Comparison of ENCODE assay signal across 9 mouse cellular contexts in the genomic region with DNA sequence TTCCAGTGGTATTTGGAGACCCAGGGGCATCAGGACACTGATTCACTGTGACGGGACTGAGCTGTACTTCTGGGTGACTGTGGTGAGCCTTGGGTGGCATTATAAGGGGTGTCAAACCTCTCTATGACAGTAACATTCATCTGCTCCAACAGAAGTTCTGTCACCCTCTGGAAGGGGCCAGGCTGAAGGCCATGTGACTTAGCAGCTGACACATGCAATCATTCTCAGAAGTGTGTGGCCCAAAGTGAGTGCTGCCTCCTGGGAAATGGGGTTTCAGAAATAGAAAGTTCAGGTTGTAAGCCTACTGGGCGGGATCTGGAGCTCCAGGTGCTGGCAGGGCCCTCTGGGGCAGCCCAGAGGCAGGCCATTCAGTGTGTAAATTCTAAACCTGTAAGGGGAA. TPM values are rescaled to one million over a fixed set of nuclear protein-coding genes. Genes with fewer than 3 reads are reported as not detected.
DNase-seq lines count a peak whose midpoint lies in the region; ATAC-seq and TF ChIP-seq lines count a peak whose summit lies in the region.
"Had no signal": no experiment of that assay in that cellular context is flagged by ENCODE, and none has a peak within 500 bp of the region (broad histone marks: within the 10 kb centered on the region; RNA-seq: fewer than 3 reads in every experiment).

No protein-coding gene starts in this region.

- no peak for TF ChIP-seq POLR2A in lung, adult 2 months (IDR thresholded peaks at IDR 0.05; ENCODE audit: borderline replicate concordance, extremely low read depth, low read depth, low read length)

- WGBS in lung, embryonic 15.5 days: 79% methylated on average over 2 of the region's 2 CpGs
- WGBS in lung, adult 2 months: 62% methylated on average over 2 of the region's 2 CpGs
- 69% methylated on average over 2 of the region's 2 CpGs for WGBS in midbrain, embryonic 14.5 days

- no peaks in the 10 kb centered on the region for H3K27me3 ChIP-seq in lung, embryonic 15.5 days
- H3K27me3 ChIP-seq in midbrain, embryonic 14.5 days (ENCODE audit: control insufficient read depth, insufficient read depth, low read length): no peaks in the 10 kb centered on the region
- H3K27me3 ChIP-seq: liver, embryonic 13.5 days had no signal

- H3K4me1 ChIP-seq in lung, embryonic 15.5 days: peaks cover 31% of the 10 kb centered on the region
- H3K4me1 ChIP-seq in lung, adult 2 months (ENCODE audit: control insufficient read depth, insufficient read depth, low read length): peaks cover 17% of the 10 kb centered on the region
- H3K4me1 ChIP-seq in midbrain, embryonic 14.5 days (ENCODE audit: control insufficient read depth, insufficient read depth, low read length): peaks cover 33% of the 10 kb centered on the region

- H3K27ac ChIP-seq in lung, embryonic 15.5 days: peak overlapping the region; percentile 89
- 0 out of 2 replicates have a peak overlapping the region, but pooled peaks have one; percentile 8 for H3K27ac ChIP-seq in midbrain, embryonic 14.5 days (replicated peaks; ENCODE audit: low read depth, low read length)
- H3K27ac ChIP-seq: liver, embryonic 13.5 days had no signal

- H3K9me3 ChIP-seq in lung, embryonic 15.5 days: no peaks in the 10 kb centered on the region
- no peaks in the 10 kb centered on the region for H3K9me3 ChIP-seq in midbrain, embryonic 14.5 days (ENCODE audit: control insufficient read depth, low read length)
- H3K9me3 ChIP-seq: liver, embryonic 13.5 days had no signal

- DNase-seq in adrenal gland, adult 2 months: peak; percentile 49
- DNase-seq in adrenal gland, adult 8-10 months: no peak
- DNase-seq in lung, adult 2 months: no peak
- DNase-seq in heart, adult 8-10 months (ENCODE audit: low spot score): peak; percentile 69
- no peak for DNase-seq in midbrain, embryonic 14.5 days
- no peak for DNase-seq in cerebellum, adult 8-10 months
- DNase-seq in urinary bladder, adult 18-20 months (ENCODE audit: low spot score in 2 of 2): no peak
- DNase-seq: liver, embryonic 13.5 days had no signal

- no peak overlapping the region for H3K9ac ChIP-seq in lung, embryonic 15.5 days
- H3K9ac ChIP-seq in midbrain, embryonic 14.5 days (replicated peaks; ENCODE audit: low read length): no peak overlapping the region
- H3K9ac ChIP-seq: liver, embryonic 13.5 days had no signal

- no peak overlapping the region for H3K4me3 ChIP-seq in lung, embryonic 15.5 days
- H3K4me3 ChIP-seq in lung, adult 2 months (replicated peaks; ENCODE audit: extremely low read depth, low read depth, low read length): no peak overlapping the region
- H3K4me3 ChIP-seq in midbrain, embryonic 14.5 days (replicated peaks; ENCODE audit: low read depth, low read length): no peak overlapping the region
- H3K4me3 ChIP-seq: liver, embryonic 13.5 days had no signal

- no peaks in the 10 kb centered on the region for H3K36me3 ChIP-seq in lung, embryonic 15.5 days
- H3K36me3 ChIP-seq in midbrain, embryonic 14.5 days (ENCODE audit: control insufficient read depth, insufficient read depth, low read length): no peaks in the 10 kb centered on the region
- H3K36me3 ChIP-seq: liver, embryonic 13.5 days had no signal

- H3K4me2 ChIP-seq in lung, embryonic 15.5 days: no peak overlapping the region
- H3K4me2 ChIP-seq in midbrain, embryonic 14.5 days (ENCODE audit: low read length): no peak overlapping the region
- H3K4me2 ChIP-seq: liver, embryonic 13.5 days had no signal

- ATAC-seq in lung, embryonic 15.5 days (ENCODE audit: borderline replicate concordance, extremely low read depth, low FRiP score, low TSS enrichment): no peak
- ATAC-seq in midbrain, embryonic 14.5 days (ENCODE audit: low FRiP score, low TSS enrichment): no peak

- TF ChIP-seq CTCF in lung, adult 2 months (IDR thresholded peaks at IDR 0.05; ENCODE audit: insufficient read depth, low read length): no peak

RNA-seq across cellular contexts. Expression of a gene that starts 26.1 kb away (rescaled TPM):
- 10 to 100 TPM; 89.4 to 92.0 TPM for total RNA-seq in adrenal gland, adult 2 months (2021)
- polyA plus RNA-seq in adrenal gland, adult 2 months (2012; rRNA removed): 111 and 120 TPM in 2 replicates
- 100 to 1,000 TPM in 2 of 4 experiments, 10 to 100 TPM in 2; 74.4 to 129 (median 98.9) TPM for total RNA-seq in adrenal gland, adult 8-10 months (2022)
- polyA plus RNA-seq in lung, embryonic 15.5 days (2015; fragmentation: Nextera tagmentation; extraction: Ambion mirVana): 12.6 TPM in 2 replicates
- 81.2 and 127 TPM in 2 replicates for polyA plus RNA-seq in lung, adult 2 months (2012; rRNA removed)
- total RNA-seq in heart, adult 8-10 months (2022): 10 to 100 TPM; 41.8 to 60.9 (median 50.3) TPM
- polyA plus RNA-seq in midbrain, embryonic 14.5 days (2014; fragmentation: Nextera tagmentation; extraction: Ambion mirVana): 7.8 and 9.8 TPM in 2 replicates

Comparison
In these comparisons a context has a peak if more than half of its experiments do, and no peak if none do; other contexts are left out.
1. DNase-seq: peak in adrenal gland, adult 2 months (single experiment) and heart, adult 8-10 months (single experiment); none in adrenal gland, adult 8-10 months (single experiment), lung, adult 2 months (single experiment), midbrain, embryonic 14.5 days (single experiment), cerebellum, adult 8-10 months (single experiment) and urinary bladder, adult 18-20 months (0 of 2).